Mouse (Mus musculus) cerebellum, adult 11-12 months (tissue): ENCODE results near the gene Vpreb2.
A peak's percentile ranks its signal among the peaks of the same experiment; 100 is the strongest.
"Not testable (repeated sequence)": the region's sequence is repeated elsewhere in the genome, so short reads cannot be mapped to it uniquely, and the experiment has no call there.

ENCODE experiments used
- DNase-seq: peaks from one replicate; pipeline ENCODE4 v3.0.0; 2022

Gene Vpreb2

DNA sequence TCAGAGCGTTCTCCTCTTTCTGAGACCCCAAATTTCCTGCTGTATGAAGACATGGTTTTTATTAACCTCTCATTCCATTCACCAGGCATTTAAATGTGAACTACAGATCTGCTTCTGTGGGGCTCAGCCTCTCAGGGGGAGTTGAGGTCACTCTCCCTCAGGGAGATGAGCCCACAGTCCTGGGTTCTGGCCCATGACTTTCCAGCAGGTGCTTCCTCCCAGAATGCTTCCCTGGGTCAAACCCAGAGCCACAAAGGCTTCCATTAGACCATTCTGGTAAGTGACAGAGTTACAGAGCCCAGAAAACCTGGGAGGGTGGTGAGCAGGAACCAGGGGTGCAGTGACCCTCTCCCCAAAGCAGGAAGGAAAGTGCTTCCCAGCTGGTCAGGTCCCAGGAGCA lies at the start of gene Vpreb2:
TSS of gene Vpreb2 (plus strand) at position 301 of the 400 bp plus-strand sequence.
- no peak for DNase-seq

DNA sequence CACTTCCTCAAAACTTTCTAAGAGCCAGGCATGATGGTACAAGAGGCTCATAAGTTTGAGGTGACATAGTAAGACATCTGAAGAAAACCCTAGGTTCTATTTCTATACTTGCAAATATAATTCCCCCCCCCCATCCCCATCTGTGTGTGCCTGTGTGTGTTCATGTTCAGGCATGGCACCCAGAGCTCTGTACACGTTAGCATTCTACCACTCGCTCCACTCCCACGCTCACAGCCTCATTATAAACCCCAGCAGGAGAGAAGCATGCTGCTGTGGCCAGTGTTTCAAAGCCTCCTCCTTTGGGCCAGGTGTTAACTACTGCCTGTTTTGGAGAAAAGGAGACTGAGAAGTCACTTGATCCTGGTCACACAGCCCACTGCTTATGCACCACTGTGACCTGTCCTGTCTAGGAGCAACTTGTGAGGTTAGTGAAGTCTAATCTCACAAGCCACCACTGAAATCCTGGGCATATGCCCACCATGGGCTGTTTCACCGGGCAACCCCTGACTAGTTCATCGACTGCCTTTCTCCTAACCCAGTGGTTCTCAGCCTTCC lies 48.2 kb upstream of the Vpreb2 start:
- no peak for DNase-seq

DNA sequence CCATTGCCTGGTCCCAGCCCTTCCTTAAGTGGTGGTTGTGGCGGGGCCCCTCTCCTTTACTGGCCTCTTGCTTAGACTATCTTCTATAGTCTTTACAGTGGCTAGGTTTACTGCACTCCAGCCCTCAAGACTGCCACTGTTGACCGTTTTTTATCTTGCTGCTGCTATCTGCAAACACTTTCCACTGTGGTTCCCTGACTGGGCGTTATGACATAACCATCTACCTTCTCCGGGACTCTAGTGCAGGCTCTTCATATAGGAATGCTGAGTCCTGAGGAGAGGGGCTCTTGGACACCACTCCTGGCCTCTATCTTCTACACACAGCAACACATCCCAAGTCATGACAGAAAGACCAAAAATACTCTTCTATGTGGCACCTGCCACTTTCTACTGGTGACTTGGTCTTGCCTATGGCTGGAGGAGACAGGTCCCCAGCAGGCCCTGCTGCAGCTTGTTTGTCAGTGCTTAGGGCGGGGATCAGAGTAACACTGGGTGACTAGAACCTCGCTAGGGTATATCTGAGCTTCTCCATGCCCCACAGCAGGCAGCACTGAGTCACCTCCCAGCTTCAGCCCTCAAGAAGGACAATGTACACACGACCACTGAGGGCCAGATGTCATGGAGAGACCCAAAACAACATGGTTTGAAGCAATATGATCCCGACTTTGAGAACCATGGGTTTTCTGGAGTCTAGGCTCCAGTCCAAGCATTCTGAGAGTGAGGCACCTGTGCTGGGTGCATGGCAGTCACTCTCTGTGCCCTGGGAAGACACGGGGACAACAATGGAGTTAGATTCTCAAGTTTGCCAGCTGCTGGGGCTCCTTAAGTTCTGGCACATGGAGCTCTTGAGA lies 46.4 kb upstream of the Vpreb2 start:
- no peak for DNase-seq

DNA sequence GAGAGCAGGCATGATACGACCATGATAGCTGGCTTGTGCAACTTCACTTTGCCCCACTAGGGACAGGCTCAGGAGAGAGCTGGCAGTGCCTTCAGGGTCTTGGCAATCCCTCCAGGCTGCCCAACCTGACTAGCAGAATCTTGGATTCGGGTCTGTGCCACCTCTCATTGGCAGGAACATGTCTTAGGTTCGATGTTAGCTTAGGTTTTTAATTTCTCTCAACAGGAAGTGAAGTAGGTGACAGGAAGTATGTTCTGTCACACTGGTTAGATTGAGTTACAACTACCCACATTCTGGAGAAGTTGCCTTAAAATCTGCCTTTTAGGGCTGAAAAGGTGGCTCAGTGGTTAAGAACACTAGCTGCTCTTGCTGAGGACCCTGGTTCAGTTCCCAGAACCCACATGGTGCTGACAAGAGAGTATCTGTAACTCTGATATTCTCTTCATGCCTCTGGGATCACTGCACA lies 45.8 kb upstream of the Vpreb2 start:
- DNase-seq: no peak

DNA sequence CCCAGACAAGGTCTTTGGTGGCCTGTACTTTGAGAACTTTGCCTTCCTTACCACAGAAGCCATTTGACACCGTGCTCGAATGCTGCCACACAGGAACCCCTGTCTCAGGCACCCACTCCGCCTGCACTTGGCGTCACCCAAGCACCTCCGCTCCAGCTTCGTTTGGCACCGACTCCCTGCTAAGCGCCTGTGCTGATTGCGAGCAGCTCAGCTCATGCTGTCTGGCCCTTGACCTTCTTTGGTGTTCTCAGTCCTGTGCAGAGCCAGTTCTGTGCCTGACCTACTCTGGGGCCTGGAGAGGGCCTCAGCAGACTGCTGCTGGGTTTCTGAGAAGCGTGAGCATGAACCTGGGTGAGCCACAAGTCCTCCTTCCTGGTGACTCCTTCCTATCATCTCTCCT lies 43.5 kb upstream of the Vpreb2 start:
- peak; percentile 3 for DNase-seq

DNA sequence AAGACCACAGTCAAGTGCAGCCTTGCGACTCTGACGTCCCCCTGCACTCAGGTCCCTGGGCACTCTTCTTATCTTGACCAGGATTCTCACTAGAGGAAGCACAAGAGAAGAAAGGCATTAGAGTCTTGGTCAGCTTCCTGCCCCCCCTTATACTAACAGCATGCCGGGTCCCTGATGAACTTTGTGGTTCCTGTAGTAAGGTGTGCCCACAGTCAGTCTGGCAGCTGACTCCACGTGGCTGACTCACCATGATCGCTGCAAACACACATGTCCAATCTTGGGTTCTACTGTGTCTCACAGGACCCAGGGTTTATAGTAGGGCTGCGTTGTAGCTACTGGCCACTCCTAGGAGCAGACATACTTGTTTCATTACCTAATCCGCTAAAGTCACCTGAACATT lies 42.0 kb upstream of the Vpreb2 start:
- no peak for DNase-seq

DNA sequence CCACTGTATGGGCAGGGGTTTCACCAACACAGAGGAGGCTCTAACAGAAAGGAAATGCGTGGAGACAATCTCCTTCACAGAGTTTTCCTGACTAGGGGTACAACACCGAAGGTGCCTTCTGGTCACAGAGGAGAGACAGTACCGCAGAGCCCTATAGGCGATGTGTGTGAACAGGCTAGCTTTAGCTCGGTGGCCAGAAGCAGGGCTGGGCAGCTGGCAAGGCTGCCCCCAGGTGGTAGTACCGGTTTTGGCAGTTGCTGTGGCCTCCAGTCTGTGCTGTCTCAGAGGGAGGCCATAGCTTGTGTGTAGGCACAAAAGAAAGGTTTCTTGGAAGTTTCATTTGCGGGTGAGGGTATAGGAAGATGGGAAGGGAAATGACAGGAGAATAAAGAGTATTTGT lies 41.4 kb upstream of the Vpreb2 start:
- peak; percentile 71 for DNase-seq

DNA sequence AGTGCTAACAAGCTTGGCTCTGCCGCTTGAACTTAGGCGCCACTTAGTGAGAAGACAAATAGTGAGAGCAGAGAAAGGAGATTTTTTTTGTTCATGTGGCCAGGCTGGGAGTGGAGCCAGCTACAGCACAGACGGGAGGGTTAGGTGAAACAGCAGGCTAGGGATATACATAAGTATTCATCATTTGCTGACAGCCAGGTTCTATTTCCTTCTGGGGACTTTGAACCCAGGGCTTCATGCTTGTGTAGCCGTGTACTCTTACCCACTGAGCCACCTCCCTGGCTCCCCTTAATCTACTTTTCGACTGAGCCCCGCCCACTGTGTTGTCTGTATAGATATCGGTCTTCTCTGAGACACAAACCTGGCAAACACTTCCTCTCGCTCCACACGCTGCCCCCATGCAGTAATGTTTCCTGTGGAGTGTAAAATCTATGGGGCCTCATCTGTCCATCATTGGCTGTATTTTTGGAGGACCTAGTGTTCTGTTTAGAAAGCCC lies 40.9 kb upstream of the Vpreb2 start:
- DNase-seq: no peak

DNA sequence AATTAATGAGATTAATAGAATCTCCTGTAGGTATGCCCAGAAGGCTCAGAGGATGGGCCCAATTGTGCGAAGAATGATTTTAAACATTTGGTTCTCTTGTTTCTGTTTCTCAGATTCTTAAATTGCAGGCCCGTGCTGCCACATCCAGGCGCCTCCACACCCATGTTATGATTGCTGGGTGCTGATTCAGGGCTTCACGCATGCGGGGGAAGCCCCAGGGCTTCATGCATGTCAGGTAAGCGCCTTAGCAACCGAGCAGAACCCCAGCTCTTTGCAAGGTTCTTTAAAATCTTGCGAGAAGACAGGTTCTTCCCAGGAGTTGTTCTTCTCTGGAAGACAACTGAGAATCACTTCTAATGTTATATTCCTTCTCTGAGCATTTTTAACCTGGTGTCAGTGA lies 36.8 kb upstream of the Vpreb2 start:
- DNase-seq: no peak

DNA sequence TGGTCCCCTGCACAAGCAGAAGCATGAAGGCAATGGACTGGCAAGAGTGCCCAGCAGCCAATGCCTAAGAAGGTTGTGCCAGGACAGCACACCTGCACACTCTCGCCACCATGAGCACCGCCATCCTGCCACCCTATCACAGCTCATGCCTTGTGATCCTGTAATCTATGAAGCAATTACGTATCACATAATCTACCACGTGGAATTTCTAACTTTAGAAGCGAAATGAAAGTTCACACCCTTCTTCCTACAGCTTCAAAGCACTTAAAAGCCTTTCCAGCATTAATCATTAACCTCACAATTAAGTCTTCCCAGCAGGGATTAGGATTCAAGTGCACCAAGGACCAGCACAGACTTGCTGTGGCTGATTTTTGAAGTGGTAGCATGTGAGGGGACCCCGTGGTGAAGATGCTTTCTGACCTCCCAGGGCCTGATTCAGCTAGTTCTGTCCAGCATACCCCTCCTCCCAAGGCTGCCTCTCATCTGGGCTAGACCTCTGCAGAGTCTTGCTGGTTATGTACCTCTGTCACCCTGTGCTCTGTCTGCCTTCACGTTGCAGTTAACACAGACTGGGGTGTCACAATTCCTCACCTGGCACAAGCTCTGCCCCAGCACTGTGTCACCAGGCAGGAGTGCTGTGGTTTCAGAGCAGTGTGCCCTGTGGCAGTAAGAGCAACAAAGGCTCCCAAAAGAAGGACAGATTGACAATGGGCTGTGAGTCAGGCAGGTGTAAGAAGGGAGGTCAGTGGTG lies 35.0 kb upstream of the Vpreb2 start:
- no peak for DNase-seq

DNA sequence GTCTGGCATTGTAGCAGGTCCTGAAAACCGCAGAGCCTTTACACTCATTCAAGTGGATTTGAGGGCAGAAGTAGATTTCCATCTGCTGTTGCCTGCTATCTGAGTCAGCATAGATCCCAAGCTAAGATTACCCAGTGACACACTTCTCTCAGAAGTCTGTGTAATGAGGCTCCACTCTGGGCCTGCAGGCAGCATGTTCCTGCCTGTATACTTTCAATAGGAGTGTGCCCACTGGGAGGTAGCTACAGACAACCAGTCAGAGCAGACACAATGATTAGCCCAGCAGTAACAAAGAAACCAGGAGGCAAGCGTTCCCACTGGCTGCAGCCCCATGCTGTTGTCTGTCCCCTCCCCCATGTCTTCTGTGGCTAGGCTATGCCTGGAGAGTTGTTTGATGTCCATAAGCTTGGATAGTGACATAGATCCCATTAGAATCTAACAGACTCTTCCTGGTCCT lies 30.8 kb upstream of the Vpreb2 start:
- no peak for DNase-seq

DNA sequence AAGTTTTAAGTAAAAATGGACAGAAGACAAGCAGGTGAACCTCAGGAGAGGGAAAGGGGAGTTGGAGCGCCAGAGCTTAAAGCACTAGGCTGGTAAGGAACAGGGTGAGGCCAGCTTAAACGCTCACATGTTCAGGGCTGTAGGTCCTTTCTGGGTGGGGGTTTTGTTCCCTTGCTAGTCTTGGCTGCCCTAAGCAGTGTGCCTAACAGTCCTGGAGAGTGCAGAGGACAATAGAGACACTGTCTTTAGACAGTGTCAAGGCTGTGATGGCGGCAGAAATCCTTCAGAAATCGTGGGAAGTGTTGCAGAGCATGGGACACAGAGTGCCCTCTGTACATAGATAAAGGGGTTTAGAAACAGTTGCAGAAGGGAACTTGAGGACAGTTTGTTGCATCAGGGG lies 30.2 kb upstream of the Vpreb2 start:
- no peak for DNase-seq

DNA sequence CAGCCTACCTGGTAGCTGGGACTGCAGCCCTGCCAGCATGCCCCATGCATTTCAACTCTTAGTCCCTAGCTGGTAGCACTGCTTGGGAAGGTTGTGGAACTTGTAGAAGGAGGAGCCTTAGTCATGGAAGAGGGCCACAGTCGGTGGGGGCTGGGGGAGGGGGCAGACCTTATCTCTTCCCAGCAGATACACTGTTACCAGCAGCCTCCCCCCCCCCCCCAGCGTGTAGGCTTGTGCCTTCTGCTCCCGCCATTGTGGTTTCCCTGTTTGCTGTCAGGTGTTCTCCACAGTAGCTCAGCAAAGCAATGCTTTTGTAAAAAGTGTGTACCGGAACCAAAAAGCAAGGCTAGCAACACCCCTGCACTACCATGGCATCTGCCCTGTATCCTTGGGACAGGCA lies 28.6 kb upstream of the Vpreb2 start:
- no peak for DNase-seq

DNA sequence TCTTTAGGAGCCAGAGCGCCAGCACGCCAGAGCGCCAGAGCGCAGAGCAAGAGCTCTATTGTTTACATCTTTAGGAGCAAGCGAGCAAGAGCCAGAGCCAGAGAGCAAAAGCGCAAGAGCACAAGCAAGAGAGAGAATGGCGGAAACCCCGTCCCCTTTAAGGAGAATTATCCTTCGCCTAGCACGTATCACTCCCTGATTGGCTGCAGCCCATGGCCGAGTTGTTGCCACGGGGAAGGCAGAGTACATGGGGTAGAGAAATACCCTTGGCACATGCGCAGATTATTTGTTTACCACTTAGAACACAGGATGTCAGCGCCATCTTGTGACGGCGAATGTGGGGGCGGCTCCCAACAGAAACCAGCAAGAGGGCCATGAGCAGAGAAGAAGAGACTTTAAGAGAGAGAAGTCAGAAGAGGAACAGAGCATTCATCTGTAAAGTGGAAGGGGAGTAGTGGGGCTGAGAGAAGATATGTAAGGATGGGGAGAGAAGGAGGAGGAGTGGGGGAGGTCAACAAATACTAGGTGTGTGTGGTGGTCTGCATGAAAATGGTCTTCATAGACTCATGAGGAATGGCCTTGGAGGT lies 24.1 kb upstream of the Vpreb2 start:
- not testable (repeated sequence) for DNase-seq

DNA sequence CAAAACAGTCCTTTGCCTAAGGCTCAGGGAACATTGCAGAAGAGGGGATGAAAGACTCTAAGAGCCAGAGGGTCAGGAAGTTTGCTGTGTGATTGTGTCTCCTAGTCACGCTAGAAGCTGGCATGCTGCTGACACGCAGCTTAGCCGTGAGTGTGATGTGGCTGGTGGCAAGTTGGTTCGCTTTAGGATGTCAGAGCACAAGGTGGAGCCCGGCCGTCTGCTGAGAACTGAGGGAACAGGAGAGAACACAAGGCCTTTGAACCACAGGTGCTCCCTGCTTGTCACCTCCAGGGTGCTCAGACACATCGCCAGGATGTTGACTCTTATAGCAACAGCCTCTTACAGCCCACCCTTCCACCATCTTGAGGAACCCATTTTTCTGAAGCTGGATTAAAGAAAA lies 18.1 kb upstream of the Vpreb2 start:
- DNase-seq: no peak

DNA sequence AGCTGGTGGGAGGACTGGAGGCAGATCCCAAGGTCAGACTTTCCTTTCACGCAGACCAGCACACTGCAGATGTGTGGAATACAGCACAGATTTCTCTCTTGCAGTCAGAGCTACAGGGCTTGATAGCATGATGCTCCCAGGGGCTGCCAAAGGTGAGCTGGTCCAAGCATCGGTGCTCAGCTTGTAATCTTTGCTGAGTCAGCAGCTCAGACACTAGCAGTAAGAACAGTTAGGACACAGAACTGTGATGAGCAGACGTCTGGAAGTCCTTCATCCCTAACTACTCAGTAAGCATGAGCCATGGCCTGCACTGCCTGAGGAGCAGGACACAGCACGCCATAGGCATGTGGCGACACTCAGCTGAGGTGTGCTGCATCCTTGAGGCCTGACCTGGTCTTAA lies 8.4 kb upstream of the Vpreb2 start:
- DNase-seq: no peak

DNA sequence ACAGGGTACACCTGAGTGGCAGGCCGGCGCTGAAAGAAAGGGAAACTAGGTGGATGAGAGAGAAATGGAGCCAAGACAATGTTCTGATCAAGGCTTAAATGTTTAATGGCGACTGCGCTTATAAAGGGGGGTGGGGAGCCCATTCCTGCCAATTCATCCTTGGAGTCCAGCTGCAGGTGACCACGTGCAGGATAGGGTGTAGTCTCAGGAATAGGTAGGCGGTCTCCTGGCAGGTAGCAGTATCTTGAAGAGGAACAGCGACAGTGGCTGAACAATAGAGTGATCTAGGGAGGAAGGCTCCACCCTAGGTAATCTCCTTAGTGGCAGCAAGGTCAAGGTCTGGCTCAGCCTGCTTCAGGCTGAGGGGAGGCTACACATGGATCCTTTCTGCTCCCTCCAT lies 2.4 kb upstream of the Vpreb2 start:
- DNase-seq: not testable (repeated sequence)

DNA sequence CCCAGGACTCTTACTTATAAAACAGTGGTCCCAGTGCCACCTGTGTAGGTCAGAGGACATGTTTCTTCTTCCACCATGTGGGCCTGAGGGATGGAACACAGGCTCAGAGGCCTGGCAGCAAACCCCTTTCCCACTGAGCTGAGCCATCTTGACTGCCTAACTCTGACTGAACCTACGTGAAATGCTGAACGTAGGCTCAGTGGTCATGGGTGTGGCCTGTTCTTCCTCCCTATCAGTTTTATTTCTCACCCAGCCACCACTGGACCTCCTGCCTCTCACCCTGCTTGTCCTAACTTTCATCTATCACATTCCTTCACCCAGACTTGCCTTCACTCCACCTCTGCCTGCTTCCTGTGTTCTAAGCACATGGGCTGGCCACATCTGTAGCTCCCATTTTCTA lies 3.0 kb downstream of the Vpreb2 start:
- no peak for DNase-seq

DNA sequence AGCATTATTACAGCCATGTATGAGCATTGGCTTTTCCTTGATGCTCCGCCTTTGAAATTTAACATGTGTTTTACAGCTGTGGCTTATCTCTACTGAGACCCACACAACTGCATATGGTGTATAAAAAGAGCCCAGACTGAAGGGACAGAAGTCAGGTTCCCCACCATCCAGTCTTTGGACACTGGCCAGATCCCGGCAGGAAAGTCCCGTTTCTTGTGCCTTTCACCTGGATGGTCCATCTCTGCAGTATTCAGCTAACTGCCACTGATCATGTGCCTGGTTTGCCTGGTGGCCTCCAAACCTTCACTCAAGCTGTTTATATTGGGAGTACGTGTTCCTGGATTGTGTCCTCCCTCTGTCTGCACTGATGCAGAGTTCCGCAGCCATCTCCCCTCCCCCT lies 4.0 kb downstream of the Vpreb2 start:
- DNase-seq: no peak

DNA sequence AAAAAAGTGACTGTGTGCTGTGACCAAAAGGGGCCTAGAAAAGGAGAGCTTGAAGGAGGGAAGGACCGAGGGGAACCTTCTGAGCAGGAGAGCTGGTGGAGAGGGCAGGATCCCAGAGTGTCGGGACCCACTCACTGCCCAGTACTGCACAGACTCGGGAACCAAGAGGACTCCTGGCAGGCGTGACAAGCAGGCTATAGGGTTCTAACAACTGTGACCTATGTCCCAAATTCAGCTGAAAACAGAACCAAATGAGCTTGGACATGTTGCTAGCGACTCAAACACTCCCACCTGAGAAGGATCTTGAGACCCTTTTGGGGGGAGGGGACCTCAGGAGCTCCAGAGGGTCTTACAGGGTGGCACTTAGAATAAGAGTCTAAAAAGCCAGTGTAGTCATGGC lies 4.8 kb downstream of the Vpreb2 start:
- no peak for DNase-seq

DNA sequence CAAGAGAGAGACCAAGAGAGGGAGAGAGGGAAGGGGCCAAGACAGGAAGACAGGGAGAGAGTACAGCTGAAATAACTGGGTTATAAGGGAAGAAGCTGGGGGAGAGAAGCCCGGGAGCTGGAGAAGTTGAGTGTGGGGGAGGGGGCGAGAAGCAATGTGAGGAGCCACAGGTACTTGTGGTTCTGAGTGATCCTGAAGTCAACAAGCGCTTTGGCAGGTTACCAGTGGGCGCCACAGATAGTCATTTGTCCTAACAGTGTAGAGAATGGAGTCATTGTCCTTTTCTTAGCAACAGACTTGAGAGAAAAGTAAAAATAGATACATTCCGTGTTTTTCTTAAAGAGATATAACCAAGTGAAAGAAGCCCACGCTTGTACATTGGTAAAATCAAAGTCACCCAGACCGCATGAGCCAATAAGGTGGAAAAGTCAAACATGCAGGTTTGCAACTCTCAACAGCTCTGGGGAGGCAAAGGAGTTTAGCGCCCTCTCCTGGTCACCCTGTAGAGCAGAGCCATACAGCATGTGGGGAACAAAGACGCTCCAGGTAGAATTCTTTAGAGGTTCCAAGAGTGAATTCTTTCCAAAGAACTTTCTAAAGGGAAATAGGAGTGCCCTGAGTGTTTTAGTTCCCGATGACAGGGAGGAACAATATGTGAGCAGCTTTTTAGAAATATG lies 6.4 kb downstream of the Vpreb2 start:
- DNase-seq: peak; percentile 32

DNA sequence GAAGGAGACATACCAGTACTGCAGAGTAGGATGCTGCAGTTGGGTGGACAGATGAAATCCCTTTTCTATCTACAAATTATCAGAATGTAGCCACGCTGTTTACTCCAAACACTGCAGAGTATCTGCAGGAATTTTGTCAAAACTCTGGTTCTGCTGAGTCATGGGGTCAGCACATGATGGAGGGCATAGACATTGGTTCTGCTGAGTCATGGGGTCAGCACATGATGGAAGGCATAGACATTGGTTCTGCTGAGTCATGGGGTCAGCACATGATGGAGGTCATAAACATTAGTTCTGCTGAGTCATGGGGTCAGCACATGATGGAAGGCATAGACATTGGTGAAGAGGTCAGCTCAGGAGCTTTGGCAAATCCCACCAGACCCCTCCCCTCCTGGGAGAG lies 7.5 kb downstream of the Vpreb2 start:
- no peak for DNase-seq

DNA sequence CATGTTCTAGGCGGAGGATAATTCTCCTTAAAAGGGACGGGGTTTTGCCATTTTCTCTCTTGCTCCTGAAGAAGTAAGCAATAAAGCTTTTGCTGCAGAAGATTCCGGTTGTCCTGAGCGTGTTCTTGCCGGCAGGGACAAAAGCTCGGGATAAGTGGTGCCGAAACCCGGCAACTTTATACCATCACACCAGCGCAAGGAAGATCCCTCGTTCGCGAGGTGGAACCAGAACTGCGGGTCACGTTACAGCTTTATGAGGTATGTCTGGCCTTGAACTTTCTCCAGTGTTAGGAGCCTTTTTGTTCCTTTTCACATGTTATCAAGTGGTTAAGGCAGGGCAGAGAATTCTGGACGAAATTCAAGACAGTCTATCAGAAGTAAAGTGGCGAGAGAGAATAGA lies 12.1 kb downstream of the Vpreb2 start:
- DNase-seq: not testable (repeated sequence)
